Comparison of ENCODE assay signal across 27 mouse cellular contexts in the genomic region with DNA sequence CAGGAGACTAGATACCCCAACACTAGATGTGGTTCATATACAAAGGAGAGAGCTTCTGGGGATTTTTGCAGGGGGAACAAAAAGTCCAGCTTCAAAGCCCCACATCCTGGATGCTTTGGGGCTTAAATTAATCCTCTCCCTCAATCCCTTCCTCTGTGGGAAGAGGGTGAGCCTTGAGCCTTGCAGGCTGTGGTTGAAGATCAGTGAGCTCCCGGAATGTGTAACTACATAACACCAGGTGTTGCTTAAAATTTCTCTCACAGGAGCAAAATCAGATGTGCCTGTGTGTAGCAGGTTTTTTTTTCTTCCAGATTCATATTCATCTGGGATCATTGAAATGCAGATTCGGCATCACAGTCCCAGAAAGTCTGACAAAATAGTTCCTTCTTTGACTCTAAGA.
"Had no signal": no experiment of that assay in that cellular context is flagged by ENCODE, and none has a peak within 500 bp of the region (broad histone marks: within the 10 kb centered on the region; RNA-seq: fewer than 3 reads in every experiment).

No protein-coding gene starts in this region.

- H3K9me3 ChIP-seq: heart, embryonic 15.5 days; hindbrain, embryonic 12.5 days; hindbrain, embryonic 15.5 days; kidney, embryonic 15.5 days; limb, embryonic 10.5 days; limb, embryonic 12.5 days; liver, embryonic 13.5 days; liver, embryonic 15.5 days had no signal

- H3K27ac ChIP-seq: heart, adult 2 months; heart, embryonic 13.5 days; heart, embryonic 15.5 days; hindbrain, embryonic 12.5 days; hindbrain, embryonic 15.5 days; hindbrain, postnatal 0 days; kidney, embryonic 15.5 days; kidney, postnatal 0 days; limb, embryonic 10.5 days; limb, embryonic 12.5 days; liver, embryonic 13.5 days; liver, embryonic 15.5 days had no signal

- H3K27me3 ChIP-seq: heart, embryonic 13.5 days; heart, embryonic 15.5 days; hindbrain, embryonic 12.5 days; hindbrain, embryonic 15.5 days; kidney, embryonic 15.5 days; limb, embryonic 12.5 days; liver, embryonic 13.5 days; liver, embryonic 15.5 days had no signal

- H3K4me1 ChIP-seq: heart, embryonic 13.5 days; heart, embryonic 15.5 days; hindbrain, embryonic 12.5 days; hindbrain, embryonic 15.5 days; kidney, embryonic 15.5 days; limb, embryonic 10.5 days; limb, embryonic 12.5 days; liver, embryonic 13.5 days; liver, embryonic 15.5 days had no signal

- H3K9ac ChIP-seq: heart, embryonic 13.5 days; heart, embryonic 15.5 days; hindbrain, embryonic 12.5 days; hindbrain, embryonic 15.5 days; kidney, embryonic 15.5 days; limb, embryonic 12.5 days; liver, embryonic 13.5 days; liver, embryonic 15.5 days had no signal

- DNase-seq: gastrocnemius, postnatal 14 days; gastrocnemius, postnatal 36 days; heart, adult 2 months; heart, postnatal 14 days; heart, postnatal 36 days; kidney, adult 11 months; kidney, adult 2 months; kidney, adult 9 months; kidney, postnatal 14 days; kidney, postnatal 36 days; layer of hippocampus, adult 9-11 months; layer of hippocampus, postnatal 36 days; liver; liver, embryonic 13.5 days had no signal

- H3K36me3 ChIP-seq: heart, embryonic 13.5 days; heart, embryonic 15.5 days; hindbrain, embryonic 12.5 days; hindbrain, embryonic 15.5 days; kidney, embryonic 15.5 days; limb, embryonic 10.5 days; limb, embryonic 12.5 days; liver, embryonic 13.5 days; liver, embryonic 15.5 days had no signal

- H3K4me3 ChIP-seq: heart, adult 2 months; heart, embryonic 13.5 days; heart, embryonic 15.5 days; hindbrain, embryonic 12.5 days; hindbrain, embryonic 15.5 days; kidney, embryonic 15.5 days; limb, embryonic 10.5 days; limb, embryonic 12.5 days; liver, embryonic 13.5 days; liver, embryonic 15.5 days had no signal

- H3K4me2 ChIP-seq: heart, embryonic 11.5 days; heart, embryonic 13.5 days; heart, embryonic 15.5 days; hindbrain, embryonic 12.5 days; hindbrain, embryonic 15.5 days; kidney, embryonic 15.5 days; limb, embryonic 12.5 days; liver, embryonic 11.5 days; liver, embryonic 13.5 days; liver, embryonic 15.5 days had no signal

- ATAC-seq: hindbrain, postnatal 0 days; intestine, embryonic 16.5 days had no signal
